Mouse (Mus musculus): ENCODE data around the gene Bcat1.

Gene Bcat1

GRCm38 (mm10) chr6:145088451-145089113 lies 12.6 kb upstream of the Bcat1 start:
- peaks cover 62% of the 10 kb centered on the region for H3K4me1 ChIP-seq (replicated peaks; ENCODE audit: low read depth, low read length)
- TF ChIP-seq NANOG (IDR thresholded peaks at IDR 0.05; ENCODE audit: borderline replicate concordance, low read length) = no peak
- TF ChIP-seq CTCF (conservative IDR thresholded peaks at IDR 0.05; ENCODE audit: low read length) = peak; percentile 43
- no peaks in the 10 kb centered on the region for H3K27me3 ChIP-seq (ENCODE audit: insufficient read depth, low read length)
- no peak overlapping the region for H3K4me3 ChIP-seq (replicated peaks; ENCODE audit: low read length)
- no peaks in the 10 kb centered on the region for H3K36me3 ChIP-seq (ENCODE audit: insufficient read depth, low read length)
- H3K9me3 ChIP-seq (ENCODE audit: low read length) = no peaks in the 10 kb centered on the region

DNA sequence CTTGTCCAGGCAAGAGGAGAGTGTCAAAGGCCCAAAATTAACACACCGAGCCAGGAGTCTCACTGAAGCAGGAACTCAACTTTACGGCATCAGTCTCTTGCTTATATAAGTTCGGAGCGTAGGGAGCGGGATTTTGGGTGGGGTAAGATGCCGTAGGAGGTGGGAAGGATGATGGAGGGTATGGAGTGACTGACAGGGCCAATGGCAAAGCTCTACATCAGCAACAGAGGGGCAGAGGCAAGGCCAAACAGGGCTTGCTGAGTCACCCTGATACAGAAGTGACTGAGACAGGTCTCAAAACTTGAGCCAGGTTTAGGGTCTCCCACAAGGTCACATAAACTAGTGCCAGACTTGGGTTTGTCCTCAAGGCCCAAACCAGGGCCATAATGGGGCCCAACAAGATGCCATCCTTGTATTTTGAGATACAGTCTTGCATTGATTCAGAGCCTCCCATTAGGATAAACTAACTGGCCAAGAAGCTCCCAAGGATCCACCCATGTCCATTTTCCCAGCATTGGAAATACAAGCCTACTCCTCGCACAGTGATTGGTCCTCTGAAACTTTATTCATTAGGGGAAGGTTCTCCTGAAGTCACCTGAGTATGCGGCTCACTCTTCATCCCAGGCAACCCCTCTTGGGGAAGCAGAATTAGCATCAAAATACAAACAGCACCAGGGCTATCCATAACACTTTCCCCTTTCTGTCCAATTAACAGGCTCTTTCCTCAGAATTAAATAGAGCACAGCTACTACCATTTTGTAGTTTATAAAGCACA lies 8.5 kb upstream of the Bcat1 start:
- H3K4me1 ChIP-seq (replicated peaks; ENCODE audit: low read depth, low read length) = peaks cover 45% of the 10 kb centered on the region
- TF ChIP-seq NANOG (IDR thresholded peaks at IDR 0.05; ENCODE audit: borderline replicate concordance, low read length) (no peak), POU5F1 (IDR thresholded peaks at IDR 0.05; ENCODE audit: borderline replicate concordance, low read length) (no peak), CTCF (conservative IDR thresholded peaks at IDR 0.05; ENCODE audit: low read length) (no peak)
- H3K27me3 ChIP-seq (ENCODE audit: insufficient read depth, low read length) = no peaks in the 10 kb centered on the region
- H3K36me3 ChIP-seq (ENCODE audit: insufficient read depth, low read length) = no peaks in the 10 kb centered on the region
- H3K9me3 ChIP-seq (ENCODE audit: low read length) = peaks cover 13% of the 10 kb centered on the region; the same call in 1 of the 2 replicates
- no peak overlapping the region for H3K4me3 ChIP-seq (replicated peaks; ENCODE audit: low read length)

DNA sequence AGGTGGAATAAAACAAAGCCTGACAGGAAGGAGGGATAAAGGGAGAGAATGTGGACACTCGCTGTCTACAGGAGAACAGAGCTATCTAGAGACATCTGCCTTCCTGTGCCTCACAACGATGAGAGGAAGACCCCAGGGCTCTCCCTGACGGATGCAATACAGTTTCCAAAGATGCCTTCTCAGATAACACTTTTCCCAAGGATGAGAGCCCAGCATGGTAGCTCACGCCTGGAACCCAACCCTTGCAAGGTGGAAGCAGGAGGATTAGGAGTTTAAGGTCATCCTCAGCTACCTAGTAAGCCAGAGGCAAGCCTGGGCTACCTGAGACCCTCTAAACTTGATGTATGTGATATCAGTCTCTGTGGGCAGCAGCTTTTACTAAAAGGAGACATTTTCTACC lies 5.7 kb upstream of the Bcat1 start:
- H3K36me3 ChIP-seq (ENCODE audit: insufficient read depth, low read length) = no peaks in the 10 kb centered on the region
- H3K4me3 ChIP-seq (replicated peaks; ENCODE audit: low read length) = no peak overlapping the region
- TF ChIP-seq NANOG (IDR thresholded peaks at IDR 0.05; ENCODE audit: borderline replicate concordance, low read length) = no peak
- TF ChIP-seq CTCF (conservative IDR thresholded peaks at IDR 0.05; ENCODE audit: low read length) = no peak
- H3K4me1 ChIP-seq (replicated peaks; ENCODE audit: low read depth, low read length) = peaks cover 61% of the 10 kb centered on the region
- peaks cover 17% of the 10 kb centered on the region for H3K9me3 ChIP-seq (ENCODE audit: low read length)
- no peaks in the 10 kb centered on the region for H3K27me3 ChIP-seq (ENCODE audit: insufficient read depth, low read length)

DNA sequence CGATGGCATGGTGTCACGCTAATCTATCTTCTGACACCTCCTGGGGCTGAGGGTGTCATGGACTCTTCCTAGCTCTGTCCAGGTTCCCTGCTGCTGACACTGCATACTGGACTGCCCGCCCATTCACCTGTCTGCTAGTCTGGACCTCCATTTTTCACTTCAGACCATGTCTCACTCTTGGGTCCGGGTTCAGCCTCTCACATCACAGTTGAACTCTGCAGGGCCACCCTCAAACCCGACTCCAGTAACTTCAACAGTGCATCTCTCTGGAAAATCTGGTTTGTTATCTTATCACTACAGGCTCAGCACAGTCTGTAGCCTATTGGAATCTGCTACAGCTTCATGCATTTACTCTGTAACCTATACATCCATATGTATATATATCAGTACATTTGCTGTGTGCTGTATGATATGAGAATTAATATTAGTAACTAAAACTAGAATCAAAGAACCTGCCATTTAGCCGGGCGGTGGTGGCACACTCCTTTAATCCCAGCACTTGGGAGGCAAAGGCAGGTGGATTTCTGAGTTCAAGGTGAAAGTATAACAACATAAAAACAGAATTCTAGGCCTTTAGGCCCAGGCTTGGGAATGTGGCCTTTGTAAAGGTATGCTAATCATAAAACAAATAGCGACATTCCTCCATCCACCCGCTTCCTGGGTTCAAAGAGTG lies 3.2 kb upstream of the Bcat1 start:
- Histone ChIP-seq H3K4me3 (replicated peaks; ENCODE audit: low read length) (no peak overlapping the region), H3K4me1 (replicated peaks; ENCODE audit: low read depth, low read length) (peaks cover 57% of the 10 kb centered on the region), H3K36me3 (ENCODE audit: insufficient read depth, low read length) (no peaks in the 10 kb centered on the region), H3K27me3 (ENCODE audit: insufficient read depth, low read length) (peaks cover 3% of the 10 kb centered on the region; the same call in 1 of the 2 replicates), H3K9me3 (ENCODE audit: low read length) (peaks cover 17% of the 10 kb centered on the region)
- TF ChIP-seq POU5F1 (IDR thresholded peaks at IDR 0.05; ENCODE audit: borderline replicate concordance, low read length) = no peak
- TF ChIP-seq NANOG (IDR thresholded peaks at IDR 0.05; ENCODE audit: borderline replicate concordance, low read length) = no peak
- no peak for TF ChIP-seq CTCF (conservative IDR thresholded peaks at IDR 0.05; ENCODE audit: low read length)

- Histone ChIP-seq H3K27me3 (ENCODE audit: insufficient read depth, low read length) (peaks cover 3% of the 10 kb centered on the region; the same call in 1 of the 2 replicates), H3K9me3 (ENCODE audit: low read length) (peaks cover 14% of the 10 kb centered on the region), H3K4me1 (replicated peaks; ENCODE audit: low read depth, low read length) (peaks cover 53% of the 10 kb centered on the region), H3K36me3 (ENCODE audit: insufficient read depth, low read length) (peaks cover 20% of the 10 kb centered on the region), H3K4me3 (replicated peaks; ENCODE audit: low read length) (peak overlapping the region; percentile 93)
- no peak for TF ChIP-seq POU5F1 (IDR thresholded peaks at IDR 0.05; ENCODE audit: borderline replicate concordance, low read length)
- no peak for TF ChIP-seq NANOG (IDR thresholded peaks at IDR 0.05; ENCODE audit: borderline replicate concordance, low read length)
- TF ChIP-seq CTCF (conservative IDR thresholded peaks at IDR 0.05; ENCODE audit: low read length) = no peak
Observed at GRCm38 (mm10) chr6:145076286-145076685, 302 bp upstream of the Bcat1 start.

GRCm38 (mm10) chr6:145075088-145075547 lies 866 bp downstream of the Bcat1 start:
- H3K4me1 ChIP-seq (replicated peaks; ENCODE audit: low read depth, low read length) = peaks cover 55% of the 10 kb centered on the region
- peaks cover 3% of the 10 kb centered on the region; the same call in 1 of the 2 replicates for H3K27me3 ChIP-seq (ENCODE audit: insufficient read depth, low read length)
- peaks cover 5% of the 10 kb centered on the region for H3K9me3 ChIP-seq (ENCODE audit: low read length)
- H3K4me3 ChIP-seq (replicated peaks; ENCODE audit: low read length) = peak overlapping the region; percentile 93
- TF ChIP-seq CTCF (conservative IDR thresholded peaks at IDR 0.05; ENCODE audit: low read length) = no peak
- TF ChIP-seq POU5F1 (IDR thresholded peaks at IDR 0.05; ENCODE audit: borderline replicate concordance, low read length) = no peak
- no peak for TF ChIP-seq NANOG (IDR thresholded peaks at IDR 0.05; ENCODE audit: borderline replicate concordance, low read length)
- peaks cover 20% of the 10 kb centered on the region for H3K36me3 ChIP-seq (ENCODE audit: insufficient read depth, low read length)

- Histone ChIP-seq H3K36me3 (ENCODE audit: insufficient read depth, low read length) (peaks cover 21% of the 10 kb centered on the region), H3K27me3 (ENCODE audit: insufficient read depth, low read length) (peaks cover 3% of the 10 kb centered on the region; the same call in 1 of the 2 replicates), H3K4me1 (replicated peaks; ENCODE audit: low read depth, low read length) (peaks cover 62% of the 10 kb centered on the region), H3K9me3 (ENCODE audit: low read length) (peaks cover 4% of the 10 kb centered on the region), H3K4me3 (replicated peaks; ENCODE audit: low read length) (peak overlapping the region; percentile 93)
- no peak for TF ChIP-seq POU5F1 (IDR thresholded peaks at IDR 0.05; ENCODE audit: borderline replicate concordance, low read length)
- no peak for TF ChIP-seq NANOG (IDR thresholded peaks at IDR 0.05; ENCODE audit: borderline replicate concordance, low read length)
Observed at GRCm38 (mm10) chr6:145074461-145074860, 1.5 kb downstream of the Bcat1 start.

DNA sequence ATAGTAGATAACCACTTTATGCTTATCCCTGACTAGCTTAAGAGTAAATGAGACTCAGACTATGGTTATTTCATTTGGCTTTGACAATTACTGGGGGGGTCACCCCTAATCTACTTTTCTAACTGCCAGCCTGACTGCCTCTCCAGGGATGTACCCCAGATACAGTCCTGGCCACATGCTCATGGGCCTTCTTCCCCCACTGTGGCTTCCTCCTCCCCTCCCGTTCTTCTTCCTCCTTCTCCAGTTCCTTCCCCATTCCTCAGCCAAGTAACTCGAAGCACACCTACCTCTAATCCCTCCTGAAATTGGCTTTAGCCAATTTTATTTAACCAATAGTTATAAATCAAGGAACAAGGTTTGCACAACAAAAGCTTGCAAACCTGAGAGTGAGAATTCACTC lies 6.1 kb downstream of the Bcat1 start:
- Histone ChIP-seq H3K36me3 (ENCODE audit: insufficient read depth, low read length) (peaks cover 54% of the 10 kb centered on the region), H3K27me3 (ENCODE audit: insufficient read depth, low read length) (no peaks in the 10 kb centered on the region), H3K4me3 (replicated peaks; ENCODE audit: low read length) (no peak overlapping the region; the same call in 1 of the 2 replicates), H3K9me3 (ENCODE audit: low read length) (peaks cover 12% of the 10 kb centered on the region), H3K4me1 (replicated peaks; ENCODE audit: low read depth, low read length) (peaks cover 72% of the 10 kb centered on the region)
- TF ChIP-seq CTCF (conservative IDR thresholded peaks at IDR 0.05; ENCODE audit: low read length) (no peak), POU5F1 (IDR thresholded peaks at IDR 0.05; ENCODE audit: borderline replicate concordance, low read length) (no peak), NANOG (IDR thresholded peaks at IDR 0.05; ENCODE audit: borderline replicate concordance, low read length) (no peak)
